Mouse (Mus musculus): Measurements from ENCODE around the gene Ptprn2.

Ptprn2 gene

GRCm38 (mm10) chr12:117156256-117156655, 670.7 kb downstream of the Ptprn2 start:
- no peak for DNase-seq (ENCODE audit: extremely low read depth, insufficient read length, low spot score)

- DNase-seq (ENCODE audit: extremely low read depth, insufficient read length, low spot score): no peak
These were observed 671.3 kb downstream of the Ptprn2 start for GRCm38 (mm10) chr12:117156786-117157185.

- no peak for DNase-seq (ENCODE audit: extremely low read depth, insufficient read length, low spot score)
These were observed 671.7 kb downstream of the Ptprn2 start for GRCm38 (mm10) chr12:117157249-117157648.

DNA sequence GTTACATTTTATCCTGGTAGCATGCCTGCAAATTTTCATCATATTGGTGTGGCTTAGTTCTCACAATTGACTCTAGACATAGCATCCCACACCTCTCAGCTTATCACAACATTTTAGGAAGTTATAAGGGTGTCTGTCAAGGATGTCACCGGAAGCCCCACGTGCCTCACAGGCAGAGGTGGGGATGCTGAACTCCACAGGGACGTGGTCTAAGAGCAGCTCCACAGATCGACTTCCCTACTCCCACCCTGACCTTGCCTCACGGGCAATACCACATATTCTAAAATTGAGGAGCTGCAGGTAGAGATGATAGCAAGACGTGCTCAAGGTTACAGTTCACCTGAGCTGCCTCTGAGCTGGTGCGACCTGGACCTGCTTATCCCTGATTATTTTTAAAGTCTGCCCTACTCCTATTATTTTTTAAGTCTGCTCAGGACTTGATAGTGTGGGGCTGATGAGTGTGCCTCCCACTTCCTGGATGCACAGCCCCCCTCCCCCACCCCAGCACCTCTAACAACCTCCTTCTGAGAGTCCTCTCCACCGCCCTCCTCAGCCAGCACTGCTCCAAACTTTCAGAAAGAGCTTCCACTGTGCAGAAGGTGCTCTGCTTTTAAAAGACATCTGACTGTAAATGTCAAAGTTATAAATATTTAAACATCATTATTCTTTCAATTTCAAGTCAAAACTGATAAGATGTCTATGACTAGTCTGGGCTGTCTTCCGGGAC, 672.3 kb downstream of the Ptprn2 start:
- DNase-seq (ENCODE audit: extremely low read depth, insufficient read length, low spot score): no peak

DNA sequence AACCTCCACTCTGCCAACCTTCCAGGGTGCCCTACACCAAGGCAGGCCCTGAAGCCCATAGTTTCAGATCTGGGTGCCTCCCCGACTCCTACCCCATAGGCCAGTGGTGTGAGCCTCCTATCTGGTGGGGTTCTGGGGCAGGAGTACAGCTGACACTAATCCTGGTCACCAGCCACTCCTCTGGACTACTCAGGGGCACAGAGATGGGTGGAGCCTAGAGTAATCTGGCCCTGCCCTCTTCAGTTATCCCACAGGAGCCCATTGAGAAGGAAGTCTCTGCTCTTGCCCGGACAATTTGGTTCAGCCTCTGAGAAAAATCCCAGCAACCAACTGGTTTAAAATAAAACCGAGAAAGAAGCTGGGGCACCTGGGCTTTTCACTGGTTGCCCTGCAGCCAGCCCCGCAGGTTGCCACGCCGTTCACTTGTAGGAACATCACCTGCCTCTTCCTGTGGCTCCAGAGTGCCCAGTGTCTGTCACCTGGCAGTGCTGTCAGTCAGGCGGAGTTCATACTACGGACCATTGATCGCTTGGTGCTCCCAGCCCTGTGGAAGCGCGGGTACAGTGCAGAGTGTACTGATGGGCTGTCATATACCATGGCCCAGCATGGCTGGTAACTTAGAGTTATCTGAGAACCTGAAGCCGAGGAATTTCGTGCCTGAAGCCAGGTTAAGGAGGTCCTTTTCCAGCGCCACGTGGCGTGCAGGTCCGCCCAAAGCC, 673.6 kb downstream of the Ptprn2 start:
- DNase-seq (ENCODE audit: extremely low read depth, insufficient read length, low spot score): no peak

DNA sequence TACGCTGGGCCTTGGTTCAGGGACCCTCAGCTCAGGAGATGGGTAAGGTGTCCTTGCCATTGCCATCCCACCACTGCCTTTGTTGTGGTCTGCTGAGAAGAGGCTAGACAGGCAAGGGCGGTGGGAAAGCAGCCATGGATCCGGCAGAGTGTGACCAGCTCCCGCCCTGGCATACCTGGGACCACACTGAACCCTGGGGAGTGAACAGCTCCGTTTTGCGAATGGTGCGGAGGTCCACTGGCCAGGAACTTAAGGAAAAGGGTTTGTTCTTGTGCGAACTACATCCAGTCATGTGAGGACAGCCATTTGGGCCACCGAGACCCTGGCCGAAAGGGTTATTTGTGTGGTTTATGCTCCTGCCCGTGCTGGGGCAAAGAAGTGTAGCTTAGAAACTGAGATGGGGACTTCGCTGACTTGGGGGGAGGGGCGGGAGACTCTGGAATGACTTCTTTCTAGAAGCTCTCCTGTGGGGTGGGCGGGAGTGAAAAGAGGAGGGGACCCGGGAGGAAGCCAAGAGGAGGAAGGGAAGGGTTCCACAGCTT, 674.2 kb downstream of the Ptprn2 start:
- DNase-seq (ENCODE audit: extremely low read depth, insufficient read length, low spot score): no peak

GRCm38 (mm10) chr12:117160211-117160891, 674.8 kb downstream of the Ptprn2 start:
- DNase-seq (ENCODE audit: extremely low read depth, insufficient read length, low spot score): no peak

DNA sequence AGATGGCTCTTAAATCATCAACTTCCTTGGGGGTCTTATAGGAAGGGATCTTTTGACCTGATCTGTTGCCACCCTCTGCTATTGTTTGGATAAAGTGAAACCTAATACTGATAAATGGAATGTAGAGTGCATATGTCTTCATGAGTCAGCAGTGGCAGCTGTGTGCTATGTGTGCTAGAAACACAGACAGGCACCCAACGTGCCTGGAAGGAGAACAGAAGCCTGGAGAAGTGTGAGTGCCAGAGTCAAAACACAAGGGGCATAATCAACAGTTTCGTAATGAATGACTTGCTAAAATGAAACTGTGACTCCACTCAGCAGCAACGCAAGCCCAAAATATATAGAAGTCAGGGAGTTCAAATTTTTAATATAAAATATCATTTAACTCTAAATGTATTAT, 676.7 kb downstream of the Ptprn2 start:
- DNase-seq (ENCODE audit: extremely low read depth, insufficient read length, low spot score): no peak

GRCm38 (mm10) chr12:117163789-117164188, 678.3 kb downstream of the Ptprn2 start:
- DNase-seq (ENCODE audit: extremely low read depth, insufficient read length, low spot score): no peak

- DNase-seq (ENCODE audit: extremely low read depth, insufficient read length, low spot score): no peak
These were observed 680.7 kb downstream of the Ptprn2 start for GRCm38 (mm10) chr12:117166266-117166665.

- no peak for DNase-seq (ENCODE audit: extremely low read depth, insufficient read length, low spot score)
These were observed 684.1 kb downstream of the Ptprn2 start for GRCm38 (mm10) chr12:117169670-117170069.

DNA sequence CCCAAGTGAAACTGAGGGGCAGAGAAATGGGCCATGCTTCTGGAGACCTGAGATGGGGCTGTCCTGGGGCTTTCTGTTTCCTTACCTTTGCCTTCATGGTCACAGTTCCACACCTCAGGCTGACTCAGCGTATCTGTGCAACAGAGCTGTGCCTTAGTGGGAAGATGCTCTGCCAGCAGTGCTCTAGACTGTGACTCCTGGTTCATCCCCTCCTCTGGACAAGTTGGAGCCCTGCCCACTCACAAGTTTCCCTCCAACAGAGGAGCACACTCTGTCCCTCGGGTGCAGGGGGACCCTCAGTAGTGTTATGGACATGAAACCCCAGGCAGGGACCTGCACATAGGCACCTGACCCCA, 687.0 kb downstream of the Ptprn2 start:
- DNase-seq (ENCODE audit: extremely low read depth, insufficient read length, low spot score): no peak

DNA sequence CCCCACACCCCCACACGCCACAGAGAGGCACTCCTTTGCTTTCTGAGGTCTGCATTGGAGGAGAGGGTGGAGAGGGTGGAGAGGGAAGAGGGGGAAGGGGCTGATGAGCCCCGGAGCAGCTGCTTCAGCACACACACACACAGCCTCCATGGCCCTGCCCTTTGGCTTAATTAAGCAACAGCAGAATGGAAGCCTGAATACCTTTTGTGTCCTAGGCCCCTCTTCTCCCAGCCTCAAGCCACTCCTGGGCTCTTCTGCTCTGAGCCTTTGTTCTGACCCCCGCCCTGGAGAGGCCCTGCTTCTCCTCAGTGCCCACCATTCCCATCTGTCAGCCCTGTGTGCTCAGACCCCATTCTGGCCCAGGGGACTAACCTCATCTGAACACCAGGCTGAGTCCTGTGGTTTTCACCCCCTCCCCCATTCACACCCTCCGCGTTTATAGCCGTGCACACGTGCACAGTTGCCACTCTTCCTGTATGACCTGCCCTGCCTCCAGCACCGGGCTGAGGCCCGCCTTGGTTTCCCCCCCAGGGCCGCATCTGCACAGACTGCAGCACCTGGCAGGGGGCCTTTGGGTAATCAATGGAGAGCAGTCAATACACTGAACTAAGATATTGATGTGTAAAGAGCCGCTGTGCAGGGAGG, 687.5 kb downstream of the Ptprn2 start:
- no peak for DNase-seq (ENCODE audit: extremely low read depth, insufficient read length, low spot score)

- no peak for DNase-seq (ENCODE audit: extremely low read depth, insufficient read length, low spot score)
These were observed 688.7 kb downstream of the Ptprn2 start for GRCm38 (mm10) chr12:117174189-117174588.

DNA sequence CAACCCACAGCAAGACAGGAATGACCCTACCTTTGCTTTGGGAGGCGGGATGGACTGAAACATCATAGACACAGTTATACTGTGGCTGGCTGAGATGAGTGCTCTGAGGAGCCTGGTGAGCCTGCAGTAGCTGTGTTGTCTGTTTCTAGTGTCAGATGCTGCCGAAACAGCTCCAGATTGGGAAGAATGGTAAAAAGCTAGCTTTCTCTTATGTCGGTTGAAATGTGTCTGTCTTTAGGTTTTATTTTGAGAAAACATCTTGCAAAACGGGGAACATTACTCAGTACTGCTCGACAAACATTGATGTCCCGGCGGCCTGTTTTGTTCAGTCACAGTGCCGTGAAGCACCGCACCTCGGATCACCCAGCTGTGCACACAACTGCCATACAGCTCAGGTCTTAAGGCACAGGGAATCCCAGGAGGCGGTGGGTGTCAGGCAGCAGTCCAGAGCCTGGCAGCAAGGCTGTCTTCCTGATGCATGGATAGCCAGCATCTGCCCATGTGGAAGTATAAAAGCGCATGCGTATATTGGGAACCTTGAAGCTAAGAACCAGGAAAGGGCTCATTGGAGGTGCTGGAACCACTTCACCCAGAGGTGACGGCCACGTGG, 689.7 kb downstream of the Ptprn2 start:
- DNase-seq (ENCODE audit: extremely low read depth, insufficient read length, low spot score): no peak

DNA sequence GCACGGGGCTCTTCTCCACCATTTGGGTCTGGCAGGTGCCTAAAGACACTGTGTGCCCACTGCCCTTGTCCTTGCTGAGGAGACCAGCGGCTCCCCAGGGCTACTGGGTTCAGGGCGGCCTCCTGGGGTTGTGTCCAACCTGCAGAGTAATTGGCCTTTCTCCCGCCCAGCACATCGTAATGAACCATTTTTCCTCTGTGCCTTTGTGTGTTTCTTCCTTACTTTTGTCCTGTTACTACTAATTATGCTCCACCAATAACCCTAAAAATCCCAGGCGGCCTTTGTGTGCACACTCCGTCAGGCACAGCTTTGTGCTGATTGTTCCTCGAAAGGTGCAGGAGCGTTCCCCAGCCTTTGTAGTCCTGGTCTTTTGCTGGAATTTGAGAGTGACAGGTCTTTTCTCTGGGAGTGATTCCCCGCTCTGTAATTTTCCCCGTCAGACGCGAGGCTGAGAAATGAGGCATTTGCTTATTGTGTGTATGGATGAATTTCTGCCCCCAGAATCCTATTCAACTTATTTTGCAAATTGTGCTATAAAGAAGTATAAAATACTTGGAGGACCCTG, 690.8 kb downstream of the Ptprn2 start:
- no peak for DNase-seq (ENCODE audit: extremely low read depth, insufficient read length, low spot score)

- no peak for DNase-seq (ENCODE audit: extremely low read depth, insufficient read length, low spot score)
These were observed 701.6 kb downstream of the Ptprn2 start for GRCm38 (mm10) chr12:117187167-117187566.

DNA sequence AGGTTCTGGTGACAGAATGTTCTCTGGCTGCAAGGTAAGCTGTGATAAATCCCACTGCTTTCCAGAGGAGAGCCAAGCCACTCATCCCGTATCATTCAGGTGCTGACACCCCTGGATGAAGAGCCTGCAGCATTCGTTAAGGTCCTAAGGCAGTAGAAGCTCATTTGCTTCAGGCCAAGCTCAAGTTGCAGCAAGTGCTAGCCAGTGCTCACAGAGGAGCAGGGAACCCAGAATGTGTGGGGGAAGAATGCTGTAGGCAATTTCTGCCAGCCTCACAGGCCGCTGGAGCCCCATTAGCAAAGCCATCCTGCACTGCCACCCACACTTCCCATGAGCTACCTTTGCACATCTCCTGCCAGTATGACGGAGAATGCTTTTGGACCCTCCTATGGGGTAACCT, 706.5 kb downstream of the Ptprn2 start:
- no peak for DNase-seq (ENCODE audit: extremely low read depth, insufficient read length, low spot score)

GRCm38 (mm10) chr12:117196721-117197425, 711.4 kb downstream of the Ptprn2 start:
- no peak for DNase-seq (ENCODE audit: extremely low read depth, insufficient read length, low spot score)

GRCm38 (mm10) chr12:117198093-117198492, 712.6 kb downstream of the Ptprn2 start:
- DNase-seq (ENCODE audit: extremely low read depth, insufficient read length, low spot score): no peak
